Mouse (Mus musculus): Measurements from ENCODE around the gene Stxbp4.

DNA sequence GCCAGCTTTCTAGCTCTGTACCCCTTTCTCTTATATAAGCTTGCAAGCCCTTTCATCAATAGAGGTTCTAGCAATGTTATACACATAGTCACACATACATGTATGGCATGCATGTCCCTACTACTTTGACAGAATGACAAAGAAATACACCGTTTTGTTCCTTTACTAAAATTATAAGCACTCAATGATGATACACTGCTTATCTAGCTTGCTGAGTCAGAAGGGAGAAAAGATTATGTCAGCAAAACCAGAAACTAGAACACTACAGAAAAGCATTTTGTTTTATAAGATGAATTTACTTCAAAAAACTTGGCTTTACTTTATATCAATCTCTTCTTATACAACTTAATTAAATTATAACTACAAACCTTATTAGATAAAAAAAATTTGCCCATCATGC is 12.7 kb downstream of the Stxbp4 start:
- TF ChIP-seq CTCF (IDR thresholded peaks at IDR 0.05) (no peak), EP300 (IDR thresholded peaks at IDR 0.05; ENCODE audit: insufficient read depth, low read depth, low read length) (no peak)
